Mouse (Mus musculus) cerebellum, adult 11 months (tissue): ENCODE data around the gene Slc16a3.

Experiments used
- DNase-seq: peaks from one replicate; pipeline ENCODE4 v3.0.0; 2022

Slc16a3 gene

DNA sequence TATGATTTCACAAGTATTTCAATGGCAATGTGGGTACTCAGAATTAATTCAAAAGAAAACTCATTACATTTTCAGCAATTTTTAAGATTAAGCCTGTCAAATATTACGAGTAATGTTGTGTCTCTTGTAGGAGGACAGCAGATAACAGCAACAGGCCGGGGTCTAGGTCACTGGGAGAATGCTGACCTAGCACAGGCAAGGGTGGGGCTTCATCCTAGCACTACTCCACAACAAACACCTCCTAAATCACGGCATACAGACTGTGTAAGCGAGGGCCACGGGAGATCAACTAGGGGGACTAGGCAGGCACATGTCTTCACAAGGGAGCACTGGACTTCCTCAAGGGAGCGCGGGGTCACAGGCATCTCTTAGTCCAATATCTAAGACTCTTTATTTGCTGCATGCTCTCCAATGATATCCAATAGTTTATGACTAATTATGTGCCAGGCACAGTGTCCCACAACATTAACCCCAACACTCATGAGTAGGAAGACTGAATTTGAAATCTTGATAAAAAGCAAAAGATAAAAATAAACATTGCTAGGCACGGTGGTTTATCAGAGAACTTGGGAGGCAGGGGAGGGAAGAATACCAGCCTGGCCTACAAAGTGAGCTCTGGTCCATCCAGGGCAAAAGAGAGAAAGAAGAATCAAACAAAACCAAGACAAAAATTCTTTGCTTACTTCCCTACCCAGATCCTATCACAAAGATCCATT, 31.6 kb downstream of the Slc16a3 start:
- DNase-seq, result no peak

DNA sequence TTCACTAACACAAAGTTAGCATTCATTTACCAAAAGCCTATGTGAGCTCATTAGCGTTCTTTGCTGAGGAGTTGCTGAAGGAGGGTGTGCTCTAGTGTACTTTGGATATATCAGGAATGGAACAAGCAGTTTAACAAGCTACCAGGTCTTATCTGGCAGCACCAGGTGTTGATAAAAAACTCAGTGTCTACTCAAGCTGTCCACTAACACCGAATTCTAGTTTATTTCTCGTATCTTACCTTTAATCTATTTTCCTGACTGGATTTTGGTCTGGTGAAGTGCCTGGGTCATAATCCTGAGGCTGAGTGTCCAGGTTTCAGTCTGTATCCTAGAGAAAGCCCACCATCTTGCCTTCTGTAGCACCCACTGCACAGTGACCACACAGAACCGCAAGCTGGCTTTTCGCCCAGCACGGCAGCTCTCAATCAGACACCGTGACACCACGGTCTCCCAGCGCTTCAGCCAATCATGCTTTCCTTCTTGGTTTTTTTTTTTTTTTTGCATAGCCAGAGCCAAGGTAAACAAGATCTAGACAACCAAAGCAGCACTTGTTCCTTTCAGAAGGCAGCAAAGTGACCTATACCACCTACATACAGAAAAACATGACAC, 32.3 kb downstream of the Slc16a3 start:
- DNase-seq, result no peak

DNA sequence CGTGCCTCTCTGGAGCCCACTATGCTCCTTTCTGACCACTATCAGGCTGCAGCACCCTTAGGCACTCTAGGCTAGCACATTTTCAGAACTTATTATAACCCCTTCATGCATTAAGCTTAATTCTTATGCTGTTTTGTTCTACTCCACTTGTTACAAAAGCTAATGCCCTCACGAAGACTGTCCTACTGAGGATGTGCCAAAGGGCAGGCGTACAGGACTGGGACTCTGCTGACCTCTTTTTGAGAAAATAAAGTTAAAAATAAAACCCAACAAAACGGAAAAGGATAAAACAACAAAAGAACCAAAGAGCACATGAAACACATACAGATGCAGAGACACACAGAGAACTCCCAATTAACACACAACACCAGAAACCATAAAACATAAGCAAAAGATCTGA, 33.4 kb downstream of the Slc16a3 start:
- DNase-seq, result no peak

DNA sequence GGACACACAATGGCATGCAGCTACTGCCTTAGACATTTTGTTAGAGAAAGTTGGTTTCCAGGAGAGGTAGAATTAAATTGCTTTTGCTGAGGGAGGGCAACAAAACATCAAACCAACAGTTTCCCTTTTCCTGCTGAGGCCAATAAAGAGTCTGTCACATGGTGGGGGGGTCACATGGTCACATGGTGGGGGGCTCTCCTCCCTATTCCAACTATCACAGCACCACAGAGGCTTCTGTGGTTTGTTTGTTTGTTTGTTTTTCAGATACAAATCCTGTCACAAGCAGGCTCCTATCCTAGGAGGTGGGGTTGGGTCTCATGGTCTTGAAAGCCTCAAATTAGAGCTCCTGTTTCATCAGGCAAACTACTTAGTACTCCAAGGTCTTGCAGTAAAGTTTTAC, 34.2 kb downstream of the Slc16a3 start:
- no peak for DNase-seq

GRCm38 (mm10) chr11:120984448-120985330, 36.4 kb downstream of the Slc16a3 start:
- no peak for DNase-seq

- no peak for DNase-seq
Observed at GRCm38 (mm10) chr11:120987608-120988007, 39.3 kb downstream of the Slc16a3 start.

GRCm38 (mm10) chr11:120988410-120988809, 40.1 kb downstream of the Slc16a3 start:
- no peak for DNase-seq

DNA sequence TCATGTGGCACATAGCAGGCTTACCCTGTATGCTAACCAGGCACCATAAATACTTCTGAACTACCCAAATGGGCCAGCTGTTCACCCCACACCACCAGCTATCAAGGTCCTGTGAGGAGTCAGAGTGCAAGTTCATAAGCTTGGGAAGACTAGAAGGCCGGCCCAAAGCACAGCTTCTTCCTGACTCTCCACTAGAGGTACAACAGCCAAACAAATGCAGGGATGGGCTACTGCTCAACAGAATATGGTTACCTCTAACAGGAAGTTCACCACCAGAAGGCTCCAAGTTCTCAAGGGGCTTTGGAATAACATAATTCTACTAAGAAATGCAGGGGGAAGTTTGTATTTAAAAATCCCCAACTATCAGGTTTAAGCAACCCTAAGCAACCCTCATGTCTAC, 41.2 kb downstream of the Slc16a3 start:
- DNase-seq, result no peak

- peak; percentile 31 for DNase-seq
Observed at GRCm38 (mm10) chr11:120990126-120990781, 42.0 kb downstream of the Slc16a3 start.

GRCm38 (mm10) chr11:120990951-120991526, 42.8 kb downstream of the Slc16a3 start, which contains the start of gene Csnk1d:
Csnk1d (minus strand) TSS chr11:120991330.
- peak; percentile 100 for DNase-seq

DNA sequence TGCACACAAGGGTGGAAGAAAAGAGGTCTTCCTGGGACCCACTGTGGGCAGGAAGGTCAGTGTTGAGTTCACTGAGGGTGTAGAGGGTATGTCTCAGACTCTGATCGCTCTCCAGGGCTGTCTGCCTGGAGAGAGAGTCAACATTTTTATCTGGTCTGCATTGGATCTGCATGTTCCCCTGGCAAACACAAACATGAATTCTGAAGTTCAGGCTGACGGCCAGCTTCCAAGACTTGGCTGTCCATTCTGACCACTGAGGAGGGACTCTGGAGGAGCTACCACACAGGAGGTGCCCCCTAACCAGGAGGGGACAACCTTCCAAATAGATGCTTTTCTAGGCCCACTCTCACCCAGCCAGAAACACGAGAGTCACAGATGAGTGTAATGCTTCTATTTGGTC, 43.5 kb downstream of the Slc16a3 start:
- DNase-seq, result no peak

GRCm38 (mm10) chr11:120993080-120993479, 44.8 kb downstream of the Slc16a3 start:
- no peak for DNase-seq

DNA sequence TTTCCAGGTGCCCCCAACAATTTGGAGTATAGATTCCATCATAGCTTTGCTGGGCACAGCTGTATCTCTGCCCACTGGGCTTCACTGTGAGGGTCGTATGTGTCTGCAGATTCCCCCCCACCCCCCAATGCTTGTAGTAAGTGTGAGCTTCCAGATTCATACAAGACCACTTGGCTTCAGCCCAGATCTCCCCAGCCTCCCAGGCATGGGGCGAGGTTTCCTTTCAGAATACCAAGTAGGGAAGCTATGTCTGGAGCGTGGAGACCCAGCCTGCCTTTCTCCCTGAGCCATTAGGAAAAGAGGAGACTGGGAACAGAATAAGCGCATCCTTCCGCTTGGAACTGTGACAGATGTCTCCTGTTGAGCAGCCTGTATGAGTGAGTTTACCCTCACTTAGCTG, 45.3 kb downstream of the Slc16a3 start:
- no peak for DNase-seq

DNA sequence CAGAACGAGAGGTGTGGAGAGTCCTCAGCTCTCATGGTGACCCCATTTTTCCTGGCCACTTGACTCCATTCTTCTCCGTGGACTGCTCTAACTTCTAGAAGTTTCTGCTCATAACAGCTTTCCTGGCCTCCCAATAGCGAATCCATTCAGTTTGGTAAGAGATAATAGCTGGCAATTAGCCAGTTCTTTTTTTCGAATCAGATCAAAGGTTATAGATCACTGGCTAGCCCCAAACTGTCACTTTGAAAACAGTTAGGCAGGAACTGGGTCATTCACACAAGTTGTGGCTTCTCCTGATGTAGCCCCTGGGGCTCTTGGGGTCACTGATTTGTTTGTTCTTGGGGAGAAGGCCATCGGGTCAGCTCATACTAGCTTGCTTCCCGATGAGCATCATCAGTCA, 46.5 kb downstream of the Slc16a3 start:
- no peak for DNase-seq

- DNase-seq, result no peak
Observed at GRCm38 (mm10) chr11:121001966-121002365, 53.7 kb downstream of the Slc16a3 start.

- no peak for DNase-seq
Observed at GRCm38 (mm10) chr11:121004281-121004680, 56.0 kb downstream of the Slc16a3 start.

GRCm38 (mm10) chr11:121006184-121006583, 57.9 kb downstream of the Slc16a3 start:
- DNase-seq, result no peak

DNA sequence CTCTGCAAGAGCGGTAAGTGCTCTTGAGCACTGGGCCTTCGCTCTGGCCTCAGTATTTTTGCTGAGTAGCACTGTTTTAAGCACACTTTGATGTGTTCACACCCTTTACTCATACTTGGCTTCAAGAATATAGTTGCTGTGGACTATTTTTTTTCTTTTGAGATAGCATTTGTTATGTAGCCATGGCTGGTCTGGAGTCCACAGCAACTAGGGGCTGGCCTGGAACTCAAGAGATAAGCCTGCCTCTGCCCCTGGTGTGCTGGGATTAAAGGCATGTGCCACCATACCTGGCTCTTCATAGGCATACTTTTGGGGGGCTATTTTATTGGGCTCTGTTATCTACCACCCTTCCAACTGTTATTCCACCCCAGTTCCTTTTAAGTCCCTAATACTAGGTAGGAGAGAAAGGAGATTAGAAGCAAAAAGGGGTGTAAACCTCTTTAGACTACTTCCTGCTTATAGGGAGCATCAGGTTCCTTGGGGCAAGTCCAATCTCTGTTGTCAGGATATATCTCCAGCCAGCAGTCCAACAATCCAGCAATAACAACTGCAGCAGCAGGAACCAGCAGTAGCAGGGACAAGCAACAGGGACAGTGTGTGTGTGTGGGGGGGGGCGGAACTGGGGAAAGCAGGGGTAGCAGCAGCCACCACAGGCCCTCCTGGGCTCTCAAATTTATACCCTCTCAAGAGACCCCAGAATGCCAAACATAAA, 61.9 kb downstream of the Slc16a3 start:
- no peak for DNase-seq
